Mouse (Mus musculus): ENCODE measurements around the gene Lor. TPM values are rescaled to one million over a fixed set of nuclear protein-coding genes. Genes with fewer than 3 reads are reported as not detected.

The Lor gene
- polyA plus RNA-seq, 1 experiment from 2014 or later = 4.7 TPM

DNA sequence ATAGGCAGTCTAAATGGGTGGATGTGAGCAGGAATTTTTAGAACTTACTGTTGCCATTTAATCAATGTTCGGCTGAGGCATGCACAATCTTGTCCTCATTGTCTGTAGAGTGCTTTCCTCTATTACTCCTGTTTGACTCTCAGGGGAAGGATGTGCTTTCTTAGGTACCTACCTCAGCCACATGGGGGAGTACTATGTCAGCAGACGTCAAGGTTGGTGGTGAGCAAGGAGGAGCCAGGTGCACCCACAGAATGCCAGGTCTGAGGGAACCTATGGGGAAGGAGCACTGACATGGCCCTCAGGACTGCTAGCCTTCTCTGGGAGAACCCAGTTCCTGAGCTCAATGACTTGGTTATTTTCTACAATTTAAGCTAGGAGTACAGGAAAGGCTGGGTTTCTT is 49.7 kb downstream of the Lor start:
- Histone ChIP-seq H3K4me1 (replicated peaks) (no peaks in the 10 kb centered on the region), H3K27ac (no peak overlapping the region), H3K27me3 (no peaks in the 10 kb centered on the region), H3K4me3 (replicated peaks) (no peak overlapping the region), H3K36me3 (no peaks in the 10 kb centered on the region), H3K4me2 (no peak overlapping the region), H3K9ac (replicated peaks) (no peak overlapping the region), H3K9me3 (no peaks in the 10 kb centered on the region)
- WGBS = 36% methylated on average over 2 of the region's 2 CpGs
- ATAC-seq (ENCODE audit: insufficient number of reproducible peaks, insufficient read depth, low FRiP score, low TSS enrichment, low read depth) = no peak

Small RNA genes within 50 kb of the gene (microRNA-seq; reads per million reads assigned to microRNA genes)
- gene Gm25145 = not detected

Other genes starting within 250 kb of the Lor start
- gene Pglyrp3, start 68.6 kb downstream of the Lor start, polyA plus RNA-seq (2016; fragmentation: Nextera tagmentation; extraction: Ambion mirVana) = 0.19 TPM in 1 of 2 replicates, not detected in the other
- not detected in 2 replicates for gene Prr9, start 40.8 kb upstream of the Lor start, polyA plus RNA-seq (2016; fragmentation: Nextera tagmentation; extraction: Ambion mirVana)
- gene Lelp1, start 59.6 kb upstream of the Lor start, polyA plus RNA-seq (2016; fragmentation: Nextera tagmentation; extraction: Ambion mirVana) = not detected in 2 replicates
- gene Sprr2a1, start 132.7 kb upstream of the Lor start, polyA plus RNA-seq (2016; fragmentation: Nextera tagmentation; extraction: Ambion mirVana) = not detected in 2 replicates
- 0.90 and 1.0 TPM in 2 replicates for gene Sprr2a2, start 132.8 kb upstream of the Lor start, polyA plus RNA-seq (2016; fragmentation: Nextera tagmentation; extraction: Ambion mirVana)
- not detected in 2 replicates for gene Sprr2a3, start 202.3 kb upstream of the Lor start, polyA plus RNA-seq (2016; fragmentation: Nextera tagmentation; extraction: Ambion mirVana)
- not detected in 2 replicates for gene Sprr2b, start 233.5 kb upstream of the Lor start, polyA plus RNA-seq (2016; fragmentation: Nextera tagmentation; extraction: Ambion mirVana)